Mouse (Mus musculus) G1E (cell line): ENCODE results near the gene Rhox3a2. TPM values are rescaled to one million over a fixed set of nuclear protein-coding genes. Genes with fewer than 3 reads are reported as not detected.
"Not testable (repeated sequence)": the region's sequence is repeated elsewhere in the genome, so short reads cannot be mapped to it uniquely, and the experiment has no call there.

Experiments
- ATAC-seq: 2 replicates; pipeline ENCODE4 v1.8.0; 2016; ENCODE audit warnings: mild to moderate bottlenecking; ENCODE audit not compliant: insufficient number of reproducible peaks, poor library complexity, low FRiP score, severe bottlenecking; ENCODE audit errors: extremely low read depth
- DNase-seq: peaks from one replicate; pipeline ENCODE4 v3.0.0; 2012; ENCODE audit warnings: low spot score
- H3K27me3 ChIP-seq: 2 replicates; pipeline ENCODE4 v1.6.1; 2012; ENCODE audit warnings: mild to moderate bottlenecking, low read length, inconsistent platforms; ENCODE audit not compliant: insufficient read depth
- H3K36me3 ChIP-seq: replicated peaks from 2 replicates; pipeline ENCODE3; 2012; ENCODE audit warnings: mild to moderate bottlenecking, inconsistent platforms
- H3K4me1 ChIP-seq: 2 replicates; pipeline ENCODE4 v1.6.1; 2012; ENCODE audit warnings: low read depth, low read length, inconsistent platforms, mixed read lengths; ENCODE audit not compliant: insufficient read depth
- H3K4me3 ChIP-seq: 2 replicates; pipeline ENCODE4 v1.5.1; 2012; ENCODE audit warnings: low read depth, mild to moderate bottlenecking, inconsistent platforms, low read length, moderate library complexity, mixed read lengths
- H3K9me3 ChIP-seq: replicated peaks from 2 replicates; pipeline ENCODE4 v1.6.1; 2012; ENCODE audit warnings: inconsistent platforms
- polyA plus RNA-seq: library from polyadenylated mRNA; stranded (reverse); fragments of >175 nt; gene quantifications from 2 replicates; pipeline ENCODE4 v1.2.3, GENCODE M21; 2012
- total RNA-seq, 2 experiments: library from RNA; stranded (forward) in 1 of 2; stranded (reverse) in 1 of 2; fragments of 200-1000 nt in 1 of 2; fragments of >200 nt in 1 of 2; fragmentation: Nextera tagmentation in 1 of 2; gene quantifications; 2 replicates each; pipeline ENCODE4 v1.2.3; 2014 to 2017

Rhox3a2 gene
- total RNA-seq (2014; fragmentation: Nextera tagmentation) (not detected in 2 replicates), total RNA-seq (2017) (0.22 TPM in 1 of 2 replicates, not detected in the other), polyA plus RNA-seq (not detected in 2 replicates)

DNA sequence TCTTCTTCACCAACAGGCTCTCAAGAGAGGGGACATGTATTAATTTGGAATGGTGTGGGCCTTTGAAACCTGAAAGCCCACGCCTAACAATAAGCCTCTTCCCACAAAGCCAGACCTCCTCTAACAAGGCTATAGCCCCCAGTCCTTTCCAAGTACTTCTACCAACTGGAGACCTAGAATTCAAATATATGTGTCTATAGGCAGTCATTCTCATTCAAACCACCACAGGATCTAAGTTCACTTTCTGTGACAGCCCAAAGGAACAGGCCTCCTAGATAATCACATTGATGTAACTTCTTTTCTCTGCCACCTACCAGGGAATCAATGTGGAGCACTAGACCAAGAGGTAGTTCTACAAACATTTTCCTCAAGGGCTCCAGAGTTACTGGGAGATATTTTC lies at the start of gene Rhox3a2:
Gene Rhox3a2 (plus strand): TSS at position 301 of the 400 bp plus-strand sequence.
- not testable (repeated sequence) for H3K27me3 ChIP-seq, H3K9me3 ChIP-seq, H3K4me1 ChIP-seq, H3K36me3 ChIP-seq, H3K4me3 ChIP-seq, ATAC-seq, DNase-seq

GRCm38 (mm10) chrX:37390548-37390947 lies 10.7 kb downstream of the Rhox3a2 start, which contains the start of gene Rhox4a2:
Gene Rhox4a2, plus strand, starts transcription at chrX:37390848.
- not testable (repeated sequence) for H3K27me3 ChIP-seq, H3K36me3 ChIP-seq, H3K4me1 ChIP-seq, H3K4me3 ChIP-seq, ATAC-seq, DNase-seq, H3K9me3 ChIP-seq

- DNase-seq, H3K36me3 ChIP-seq, ATAC-seq, H3K4me3 ChIP-seq, H3K27me3 ChIP-seq, H3K9me3 ChIP-seq, H3K4me1 ChIP-seq: not testable (repeated sequence)
Measured at GRCm38 (mm10) chrX:37411767-37412166, 31.9 kb downstream of the Rhox3a2 start, which contains the start of gene Rhox2b. Gene Rhox2b, plus strand, starts transcription at chrX:37412067.

DNA sequence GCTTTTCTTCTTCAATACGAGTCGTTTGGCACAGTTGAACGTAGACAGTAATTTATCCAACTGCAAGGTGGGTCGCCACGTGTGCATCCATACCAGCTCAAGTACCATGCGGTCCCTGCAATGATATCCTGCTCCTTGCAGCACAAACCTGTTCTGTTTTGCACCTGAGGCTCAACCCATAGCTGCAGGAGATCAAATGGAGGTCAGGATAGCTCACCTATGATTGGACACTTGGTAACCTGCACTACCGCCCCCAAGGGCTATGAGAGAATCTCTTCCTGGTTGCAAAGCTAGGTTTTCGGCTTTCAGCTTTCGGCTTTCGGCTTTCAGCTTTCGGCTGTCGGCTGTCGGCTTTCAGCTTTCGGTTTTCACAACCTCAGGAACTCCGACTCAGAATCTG lies 52.4 kb downstream of the Rhox3a2 start, which contains the start of gene Rhox4b:
Gene Rhox4b (plus strand): TSS at position 301 of the 400 bp plus-strand sequence.
- H3K9me3 ChIP-seq, H3K4me3 ChIP-seq, H3K36me3 ChIP-seq, DNase-seq, H3K27me3 ChIP-seq, H3K4me1 ChIP-seq, ATAC-seq: not testable (repeated sequence)

Other genes with a start within 250 kb of the Rhox3a2 start
Only the 20 nearest of the 23 such genes appear.
- gene Ndufa1, start 188.9 kb upstream of the Rhox3a2 start, total RNA-seq (2014; fragmentation: Nextera tagmentation): 40.3 and 48.1 TPM in 2 replicates
- 249 and 282 TPM in 2 replicates for gene Ndufa1, start 188.9 kb upstream of the Rhox3a2 start, total RNA-seq (2017)
- gene Ndufa1, start 188.9 kb upstream of the Rhox3a2 start, polyA plus RNA-seq: 247 and 351 TPM in 2 replicates
- gene Rnf113a1, start 188.8 kb upstream of the Rhox3a2 start, total RNA-seq (2014; fragmentation: Nextera tagmentation): 3.9 and 5.0 TPM in 2 replicates
- 4.5 and 8.7 TPM in 2 replicates for gene Rnf113a1, start 188.8 kb upstream of the Rhox3a2 start, total RNA-seq (2017)
- 7.8 and 8.2 TPM in 2 replicates for gene Rnf113a1, start 188.8 kb upstream of the Rhox3a2 start, polyA plus RNA-seq
- not detected in 2 replicates for gene Gm9, start 169.0 kb upstream of the Rhox3a2 start, total RNA-seq (2014; fragmentation: Nextera tagmentation)
- gene Gm9, start 169.0 kb upstream of the Rhox3a2 start, total RNA-seq (2017): not detected in 2 replicates
- gene Gm9, start 169.0 kb upstream of the Rhox3a2 start, polyA plus RNA-seq: not detected in 2 replicates
- gene Rhox1, start 157.8 kb upstream of the Rhox3a2 start, total RNA-seq (2014; fragmentation: Nextera tagmentation): not detected in 2 replicates
- not detected in 2 replicates for gene Rhox1, start 157.8 kb upstream of the Rhox3a2 start, total RNA-seq (2017)
- not detected in 2 replicates for gene Rhox1, start 157.8 kb upstream of the Rhox3a2 start, polyA plus RNA-seq
- gene Rhox2a, start 135.1 kb upstream of the Rhox3a2 start, total RNA-seq (2014; fragmentation: Nextera tagmentation): not detected in 2 replicates
- 0.22 TPM in 1 of 2 replicates, not detected in the other for gene Rhox2a, start 135.1 kb upstream of the Rhox3a2 start, total RNA-seq (2017)
- not detected in 2 replicates for gene Rhox2a, start 135.1 kb upstream of the Rhox3a2 start, polyA plus RNA-seq
- gene Rhox3a, start 130.1 kb upstream of the Rhox3a2 start, total RNA-seq (2014; fragmentation: Nextera tagmentation): not detected in 2 replicates
- not detected in 2 replicates for gene Rhox3a, start 130.1 kb upstream of the Rhox3a2 start, total RNA-seq (2017)
- not detected in 2 replicates for gene Rhox3a, start 130.1 kb upstream of the Rhox3a2 start, polyA plus RNA-seq
- not detected in 2 replicates for gene Rhox4a, start 114.7 kb upstream of the Rhox3a2 start, total RNA-seq (2014; fragmentation: Nextera tagmentation)
- gene Rhox4a, start 114.7 kb upstream of the Rhox3a2 start, total RNA-seq (2017): not detected in 2 replicates
- gene Rhox4a, start 114.7 kb upstream of the Rhox3a2 start, polyA plus RNA-seq: not detected in 2 replicates
- not detected in 2 replicates for gene Rhox4a2, start 10.8 kb downstream of the Rhox3a2 start, total RNA-seq (2014; fragmentation: Nextera tagmentation)
- not detected in 2 replicates for gene Rhox4a2, start 10.8 kb downstream of the Rhox3a2 start, total RNA-seq (2017)
- gene Rhox4a2, start 10.8 kb downstream of the Rhox3a2 start, polyA plus RNA-seq: not detected in 2 replicates
- gene Rhox2b, start 32.0 kb downstream of the Rhox3a2 start, total RNA-seq (2014; fragmentation: Nextera tagmentation): not detected in 2 replicates
- 0.33 TPM in 1 of 2 replicates, not detected in the other for gene Rhox2b, start 32.0 kb downstream of the Rhox3a2 start, total RNA-seq (2017)
- gene Rhox2b, start 32.0 kb downstream of the Rhox3a2 start, polyA plus RNA-seq: not detected in 2 replicates
- gene Rhox4b, start 52.5 kb downstream of the Rhox3a2 start, total RNA-seq (2014; fragmentation: Nextera tagmentation): not detected in 2 replicates
- not detected in 2 replicates for gene Rhox4b, start 52.5 kb downstream of the Rhox3a2 start, total RNA-seq (2017)
- gene Rhox4b, start 52.5 kb downstream of the Rhox3a2 start, polyA plus RNA-seq: not detected in 2 replicates
- not detected in 2 replicates for gene Rhox2c, start 73.7 kb downstream of the Rhox3a2 start, total RNA-seq (2014; fragmentation: Nextera tagmentation)
- gene Rhox2c, start 73.7 kb downstream of the Rhox3a2 start, total RNA-seq (2017): not detected in 2 replicates
- gene Rhox2c, start 73.7 kb downstream of the Rhox3a2 start, polyA plus RNA-seq: not detected in 2 replicates
- not detected in 2 replicates for gene Rhox3c, start 78.6 kb downstream of the Rhox3a2 start, total RNA-seq (2014; fragmentation: Nextera tagmentation)
- not detected in 2 replicates for gene Rhox3c, start 78.6 kb downstream of the Rhox3a2 start, total RNA-seq (2017)
- gene Rhox3c, start 78.6 kb downstream of the Rhox3a2 start, polyA plus RNA-seq: not detected in 2 replicates
- gene Rhox4c, start 100.3 kb downstream of the Rhox3a2 start, total RNA-seq (2014; fragmentation: Nextera tagmentation): not detected in 2 replicates
- gene Rhox4c, start 100.3 kb downstream of the Rhox3a2 start, total RNA-seq (2017): not detected in 2 replicates
- gene Rhox4c, start 100.3 kb downstream of the Rhox3a2 start, polyA plus RNA-seq: not detected in 2 replicates
- not detected in 2 replicates for gene Rhox2d, start 113.4 kb downstream of the Rhox3a2 start, total RNA-seq (2014; fragmentation: Nextera tagmentation)
- not detected in 2 replicates for gene Rhox2d, start 113.4 kb downstream of the Rhox3a2 start, total RNA-seq (2017)
- gene Rhox2d, start 113.4 kb downstream of the Rhox3a2 start, polyA plus RNA-seq: not detected in 2 replicates
- not detected in 2 replicates for gene Rhox4d, start 134.3 kb downstream of the Rhox3a2 start, total RNA-seq (2014; fragmentation: Nextera tagmentation)
- 0.17 TPM in 1 of 2 replicates, not detected in the other for gene Rhox4d, start 134.3 kb downstream of the Rhox3a2 start, total RNA-seq (2017)
- gene Rhox4d, start 134.3 kb downstream of the Rhox3a2 start, polyA plus RNA-seq: not detected in 2 replicates
- gene Rhox2e, start 150.4 kb downstream of the Rhox3a2 start, total RNA-seq (2014; fragmentation: Nextera tagmentation): not detected in 2 replicates
- gene Rhox2e, start 150.4 kb downstream of the Rhox3a2 start, total RNA-seq (2017): not detected in 2 replicates
- not detected in 2 replicates for gene Rhox2e, start 150.4 kb downstream of the Rhox3a2 start, polyA plus RNA-seq
- not detected in 2 replicates for gene Rhox3e, start 162.0 kb downstream of the Rhox3a2 start, total RNA-seq (2014; fragmentation: Nextera tagmentation)
- gene Rhox3e, start 162.0 kb downstream of the Rhox3a2 start, total RNA-seq (2017): not detected in 2 replicates
- gene Rhox3e, start 162.0 kb downstream of the Rhox3a2 start, polyA plus RNA-seq: not detected in 2 replicates
- gene Rhox4e, start 177.4 kb downstream of the Rhox3a2 start, total RNA-seq (2014; fragmentation: Nextera tagmentation): not detected in 2 replicates
- not detected in 2 replicates for gene Rhox4e, start 177.4 kb downstream of the Rhox3a2 start, total RNA-seq (2017)
- not detected in 2 replicates for gene Rhox4e, start 177.4 kb downstream of the Rhox3a2 start, polyA plus RNA-seq
- not detected in 2 replicates for gene Rhox2f, start 191.4 kb downstream of the Rhox3a2 start, total RNA-seq (2014; fragmentation: Nextera tagmentation)
- gene Rhox2f, start 191.4 kb downstream of the Rhox3a2 start, total RNA-seq (2017): not detected in 2 replicates
- not detected in 2 replicates for gene Rhox2f, start 191.4 kb downstream of the Rhox3a2 start, polyA plus RNA-seq
- gene Rhox3f, start 201.0 kb downstream of the Rhox3a2 start, total RNA-seq (2014; fragmentation: Nextera tagmentation): not detected in 2 replicates
- not detected in 2 replicates for gene Rhox3f, start 201.0 kb downstream of the Rhox3a2 start, total RNA-seq (2017)
- gene Rhox3f, start 201.0 kb downstream of the Rhox3a2 start, polyA plus RNA-seq: not detected in 2 replicates